Mouse (Mus musculus) heart, adult 2 months (tissue): Measurements from ENCODE around the gene Soga1. TPM values are rescaled to one million over a fixed set of nuclear protein-coding genes. Genes with fewer than 3 reads are reported as not detected.

Experiments
- DNase-seq, 2 experiments: peaks; one replicate each; pipeline ENCODE4 v3.0.0; 2021
- H3K27ac ChIP-seq: fragments of 200-600 bp; 2 replicates; pipeline ENCODE4 v1.8.1; 2022
- H3K27me3 ChIP-seq: fragments of 200-500 bp; 2 replicates; pipeline ENCODE4 v1.6.1; 2012; ENCODE audit warnings: mild to moderate bottlenecking, low read length, inconsistent platforms, mixed read lengths; ENCODE audit not compliant: control insufficient read depth, insufficient read depth
- H3K36me3 ChIP-seq: fragments of 200-500 bp; 2 replicates; pipeline ENCODE4 v1.6.1; 2012; ENCODE audit warnings: low read length, inconsistent platforms; ENCODE audit not compliant: control insufficient read depth, insufficient read depth
- H3K4me1 ChIP-seq: fragments of 200-500 bp; 2 replicates; pipeline ENCODE4 v1.6.1; 2011; ENCODE audit warnings: low read length; ENCODE audit not compliant: control insufficient read depth, insufficient read depth
- H3K4me3 ChIP-seq: fragments of 200-600 bp; 2 replicates; pipeline ENCODE4 v1.8.1; 2022
- H3K79me2 ChIP-seq: fragments of 200-500 bp; replicated peaks from 2 replicates; pipeline ENCODE4 v1.6.1; 2012; ENCODE audit warnings: mild to moderate bottlenecking, inconsistent platforms, low read length, moderate library complexity, mixed read lengths; ENCODE audit not compliant: control insufficient read depth, insufficient read depth
- H3K9ac ChIP-seq: fragments of 200-500 bp; 2 replicates; pipeline ENCODE4 v1.6.1; 2012; ENCODE audit warnings: low read depth, mild to moderate bottlenecking, control low read depth, inconsistent platforms, low read length, mixed read lengths
- CTCF ChIP-seq: fragments of 200-600 bp; IDR thresholded peaks from 2 replicates; pipeline ENCODE4 v1.8.1; 2022; ENCODE audit warnings: antibody characterized with exemption, mild to moderate bottlenecking, moderate library complexity
- EP300 ChIP-seq: fragments of 200-500 bp; IDR thresholded peaks from 2 replicates; pipeline ENCODE4 v1.6.1; 2011; ENCODE audit warnings: low read depth, low read length, control low read depth; ENCODE audit not compliant: insufficient read depth
- POLR2A ChIP-seq: fragments of 200-500 bp; IDR thresholded peaks from 2 replicates; pipeline ENCODE4 v1.6.1; 2011; ENCODE audit warnings: mild to moderate bottlenecking, low read depth, low read length, control low read depth; ENCODE audit not compliant: insufficient read depth
- WGBS: fragments of 180-500 bp; shearing (Covaris S2); methylation state at CpG from one replicate; pipeline ENCODE4 v1.1.7; 2018; 5-methylcytosine and 5-hydroxymethylcytosine counted together
- intact Hi-C: fragments of 180-260 bp; cut with DNase I; formaldehyde crosslinking; loops from one replicate; pipeline ENCODE4 v1.15.1; 2025
- long read RNA-seq: library from polyadenylated mRNA; stranded (forward); transcript quantifications from one replicate; pipeline ENCODE4 v2.0.0, GENCODE M21; 2021
- polyA plus RNA-seq: library from polyadenylated mRNA; depleted of rRNA; stranded (reverse); fragments of >200 nt; gene quantifications from 2 replicates; pipeline ENCODE4 v1.2.3, GENCODE M21; 2012; rRNA removed
- total RNA-seq, 2 experiments: library from RNA; stranded (reverse); gene quantifications; 2 replicates each; pipeline ENCODE4 v1.2.3; 2021

Gene Soga1
- total RNA-seq (10 to 100 TPM; 10.0 to 11.7 TPM), polyA plus RNA-seq (4.8 and 6.6 TPM in 2 replicates)
- long read RNA-seq: 0 reads

DNA sequence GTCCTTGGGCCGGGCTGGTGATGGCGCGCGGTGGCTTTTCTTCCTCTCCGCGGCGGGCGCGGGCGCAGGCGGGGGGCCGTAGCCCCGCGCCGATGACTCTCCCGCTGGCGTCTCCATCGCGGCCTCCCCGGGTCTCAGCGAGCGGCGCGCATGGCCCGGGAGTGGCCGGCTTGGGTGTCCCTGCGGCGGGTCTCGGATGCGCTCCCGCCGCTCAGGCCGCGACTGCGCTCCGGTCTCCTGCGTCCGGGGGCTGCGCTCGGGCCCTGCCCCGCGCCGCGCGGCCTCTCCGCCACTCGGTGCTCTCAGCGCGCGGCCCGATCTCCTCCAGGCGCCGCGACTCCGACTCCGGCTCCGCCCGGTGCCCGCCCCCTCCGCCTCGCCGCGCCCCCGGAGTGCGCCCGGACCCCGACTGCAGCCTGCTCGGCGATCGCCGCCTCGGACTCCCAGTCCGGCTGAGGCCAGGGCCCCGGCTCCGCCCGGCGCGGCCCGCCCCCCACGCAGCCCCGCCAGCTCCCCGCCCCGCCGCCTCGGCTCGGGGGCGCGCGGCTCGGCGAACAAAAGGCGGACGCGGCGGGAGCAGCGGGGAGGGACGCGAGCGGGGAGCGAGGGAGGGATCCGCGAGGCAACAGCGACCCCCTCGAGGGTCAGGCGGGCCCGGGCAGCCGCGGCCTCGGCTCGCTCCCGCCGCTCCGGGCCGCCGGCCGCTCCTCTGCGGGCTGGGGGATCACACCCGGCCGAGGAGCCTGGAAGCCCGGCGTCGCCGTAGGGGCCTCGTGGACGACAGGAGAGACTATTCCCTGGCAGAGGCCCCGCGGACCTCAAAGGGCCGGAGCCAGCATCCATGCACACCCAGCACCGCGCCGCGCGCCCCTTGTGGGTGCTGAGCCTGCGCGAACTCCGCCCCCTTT, at the start of gene Soga1:
Soga1 (minus strand) TSS at position 462 of the 908 bp plus-strand sequence.
- peak within 1 kb of the TSS; percentile 89 for H3K4me3 ChIP-seq
- under 1% methylated on average over 132 of the region's 136 CpGs for WGBS
- peaks cover 22% of the 10 kb centered on the region for H3K4me1 ChIP-seq
- peak within 1 kb of the TSS; percentile 91 for H3K27ac ChIP-seq
- 0 out of 2 replicates have a peak, but pooled peaks cover 2% of the 10 kb centered on the region for H3K79me2 ChIP-seq
- DNase-seq: peak; percentile 95 to 96
- H3K9ac ChIP-seq: peak within 1 kb of the TSS; percentile 87
- no peaks in the 10 kb centered on the region for H3K27me3 ChIP-seq
- no peak for TF ChIP-seq EP300
- TF ChIP-seq CTCF: peak; percentile 76
- intact Hi-C loops: loop anchor here (1.0 to 5.0 kb wide), 4 partner anchors 24 to 357 kb away; no protein-coding TSS in a partner anchor
- peaks cover 3% of the 10 kb centered on the region; the same call in 1 of the 2 replicates for H3K36me3 ChIP-seq

- H3K9ac ChIP-seq: no peak overlapping the region
- 65% methylated on average over 4 of the region's 4 CpGs for WGBS
- peaks cover 7% of the 10 kb centered on the region for H3K4me1 ChIP-seq
- no peak for TF ChIP-seq EP300
- no peak for TF ChIP-seq POLR2A
- TF ChIP-seq CTCF: peak; percentile 21; the same call in 1 of the 2 replicates
- H3K27me3 ChIP-seq: no peaks in the 10 kb centered on the region
- H3K27ac ChIP-seq: no peak overlapping the region
- intact Hi-C loops: no loop called here
- H3K4me3 ChIP-seq: no peak overlapping the region
- H3K79me2 ChIP-seq: no peaks in the 10 kb centered on the region
- no peak for DNase-seq
- H3K36me3 ChIP-seq: peaks cover 10% of the 10 kb centered on the region
Observed at GRCm38 (mm10) chr2:157128072-157128471, 49.0 kb upstream of the Soga1 start.

GRCm38 (mm10) chr2:157127370-157127769, 48.3 kb upstream of the Soga1 start:
- no peaks in the 10 kb centered on the region for H3K27me3 ChIP-seq
- H3K79me2 ChIP-seq: no peaks in the 10 kb centered on the region
- TF ChIP-seq CTCF (no peak), POLR2A (no peak), EP300 (no peak)
- H3K4me3 ChIP-seq: no peak overlapping the region
- intact Hi-C loops: no loop called here
- peaks cover 7% of the 10 kb centered on the region for H3K4me1 ChIP-seq
- H3K36me3 ChIP-seq: peaks cover 10% of the 10 kb centered on the region
- H3K27ac ChIP-seq: no peak overlapping the region
- H3K9ac ChIP-seq: no peak overlapping the region
- no peak for DNase-seq
- WGBS: 85% methylated on average over 3 of the region's 3 CpGs

- H3K9ac ChIP-seq: no peak overlapping the region
- intact Hi-C loops: no loop called here
- H3K4me3 ChIP-seq: no peak overlapping the region
- no peaks in the 10 kb centered on the region for H3K79me2 ChIP-seq
- H3K36me3 ChIP-seq: peaks cover 9% of the 10 kb centered on the region
- no peaks in the 10 kb centered on the region for H3K27me3 ChIP-seq
- no peak overlapping the region for H3K27ac ChIP-seq
- no peak for DNase-seq
- WGBS: 56% methylated on average over 3 of the region's 3 CpGs
- TF ChIP-seq POLR2A (no peak), CTCF (no peak), EP300 (no peak)
- peaks cover 1% of the 10 kb centered on the region; the same call in 1 of the 2 replicates for H3K4me1 ChIP-seq
Observed at GRCm38 (mm10) chr2:157125246-157125645, 46.2 kb upstream of the Soga1 start.

DNA sequence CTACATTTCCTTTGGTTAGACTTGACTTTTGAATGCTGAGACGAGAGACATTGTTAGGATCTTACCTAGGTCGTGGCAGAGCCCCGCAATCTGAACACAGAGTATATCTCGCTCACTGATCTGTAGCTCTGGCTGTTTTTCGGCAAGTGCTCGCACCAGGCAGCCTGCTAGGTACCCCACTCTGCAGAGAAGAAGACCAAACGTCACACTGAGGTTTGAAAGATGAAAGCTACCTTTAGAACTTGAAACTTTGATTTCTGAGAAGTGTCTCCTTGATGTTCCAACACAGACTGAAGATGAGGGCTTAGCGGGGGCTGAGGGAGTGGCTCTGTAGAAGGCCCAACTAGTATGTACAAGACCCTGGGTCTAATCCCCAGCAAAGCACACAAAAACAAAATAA, 42.7 kb upstream of the Soga1 start:
- no peak overlapping the region for H3K9ac ChIP-seq
- H3K79me2 ChIP-seq: no peaks in the 10 kb centered on the region
- H3K27me3 ChIP-seq: no peaks in the 10 kb centered on the region
- peaks cover 2% of the 10 kb centered on the region for H3K36me3 ChIP-seq
- TF ChIP-seq POLR2A (no peak), EP300 (no peak), CTCF (no peak)
- no peak overlapping the region for H3K27ac ChIP-seq
- no peaks in the 10 kb centered on the region for H3K4me1 ChIP-seq
- DNase-seq: no peak
- intact Hi-C loops: no loop called here
- H3K4me3 ChIP-seq: no peak overlapping the region
- 89% methylated on average over 8 of the region's 8 CpGs for WGBS

DNA sequence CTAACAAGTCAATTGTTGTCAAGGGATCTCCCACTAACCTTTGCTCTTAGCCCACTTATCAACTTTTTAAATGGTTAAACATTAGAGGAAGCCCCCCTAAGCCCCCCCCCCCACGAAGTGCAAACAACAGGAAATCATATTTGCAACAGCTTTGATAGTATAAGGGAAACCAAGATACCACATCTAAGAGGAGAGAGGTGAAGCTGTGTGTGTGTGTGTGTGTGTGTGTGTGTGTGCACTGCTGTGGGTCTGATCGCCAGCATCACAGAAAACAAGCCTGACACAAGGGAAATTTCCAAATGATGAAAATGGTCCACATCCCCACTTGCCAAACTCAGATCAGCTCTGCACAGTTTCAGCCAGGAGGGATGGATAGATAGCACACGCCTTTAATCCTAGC, 40.0 kb upstream of the Soga1 start:
- no peak overlapping the region for H3K9ac ChIP-seq
- DNase-seq: no peak
- H3K27me3 ChIP-seq: no peaks in the 10 kb centered on the region
- H3K4me3 ChIP-seq: no peak overlapping the region
- no peaks in the 10 kb centered on the region; the same call in 1 of the 2 replicates for H3K36me3 ChIP-seq
- no peaks in the 10 kb centered on the region for H3K4me1 ChIP-seq
- WGBS: 57% methylated on average over 3 of the region's 3 CpGs
- H3K79me2 ChIP-seq: no peaks in the 10 kb centered on the region
- no peak for TF ChIP-seq POLR2A
- no peak for TF ChIP-seq CTCF
- TF ChIP-seq EP300: no peak
- intact Hi-C loops: no loop called here
- no peak overlapping the region for H3K27ac ChIP-seq
